Mouse (Mus musculus) lung, postnatal 0 days (tissue): ENCODE measurements around the gene S1pr1.

Experiments
- CTCF ChIP-seq: IDR thresholded peaks from 2 replicates; pipeline ENCODE4 v1.5.1; 2016; ENCODE audit warnings: antibody characterized with exemption, mild to moderate bottlenecking
- EP300 ChIP-seq: IDR thresholded peaks from 2 replicates; pipeline ENCODE4 v1.6.1; 2016; ENCODE audit warnings: antibody characterized with exemption, mild to moderate bottlenecking, control low read depth

GRCm38 (mm10) chr3:115692857-115693256 lies 22.0 kb downstream of the S1pr1 start:
- TF ChIP-seq CTCF (no peak), EP300 (peak; percentile 93)
